Mouse (Mus musculus): ENCODE measurements around the gene Sult2a8. TPM values are rescaled to one million over a fixed set of nuclear protein-coding genes. Genes with fewer than 3 reads are reported as not detected.

The Sult2a8 gene
- not detected in 2 replicates for polyA plus RNA-seq (2012; rRNA removed)

GRCm38 (mm10) chr7:14446534-14446933, at the start of gene Sult2a8:
Gene Sult2a8 (minus strand): TSS chr7:14446769.

GRCm38 (mm10) chr7:14494130-14494529, 47.6 kb upstream of the Sult2a8 start, which contains the start of gene Sult2a7:
Gene Sult2a7 (minus strand): TSS chr7:14494230.

Other genes with a start within 250 kb of the Sult2a8 start
- gene Sult2a6, start 191.9 kb downstream of the Sult2a8 start, polyA plus RNA-seq (2012; rRNA removed) = not detected in 2 replicates
- gene Obox8, start 113.2 kb downstream of the Sult2a8 start, polyA plus RNA-seq (2012; rRNA removed) = not detected in 2 replicates
- gene Sult2a7, start 47.5 kb upstream of the Sult2a8 start, polyA plus RNA-seq (2012; rRNA removed) = not detected in 2 replicates
- not detected in 2 replicates for gene Vmn1r90, start 116.7 kb upstream of the Sult2a8 start, polyA plus RNA-seq (2012; rRNA removed)
- not detected in 2 replicates for gene Obox7, start 212.7 kb upstream of the Sult2a8 start, polyA plus RNA-seq (2012; rRNA removed)

Data from colon, adult 2 months (tissue).